Mouse (Mus musculus): Measurements from ENCODE around the gene Fam110a. TPM values are rescaled to one million over a fixed set of nuclear protein-coding genes. Genes with fewer than 3 reads are reported as not detected.
A peak's percentile ranks its signal among the peaks of the same experiment; 100 is the strongest.

The Fam110a gene
- total and polyA plus RNA-seq, 3 experiments = 4.3 to 6.6 (median 4.7) TPM

DNA sequence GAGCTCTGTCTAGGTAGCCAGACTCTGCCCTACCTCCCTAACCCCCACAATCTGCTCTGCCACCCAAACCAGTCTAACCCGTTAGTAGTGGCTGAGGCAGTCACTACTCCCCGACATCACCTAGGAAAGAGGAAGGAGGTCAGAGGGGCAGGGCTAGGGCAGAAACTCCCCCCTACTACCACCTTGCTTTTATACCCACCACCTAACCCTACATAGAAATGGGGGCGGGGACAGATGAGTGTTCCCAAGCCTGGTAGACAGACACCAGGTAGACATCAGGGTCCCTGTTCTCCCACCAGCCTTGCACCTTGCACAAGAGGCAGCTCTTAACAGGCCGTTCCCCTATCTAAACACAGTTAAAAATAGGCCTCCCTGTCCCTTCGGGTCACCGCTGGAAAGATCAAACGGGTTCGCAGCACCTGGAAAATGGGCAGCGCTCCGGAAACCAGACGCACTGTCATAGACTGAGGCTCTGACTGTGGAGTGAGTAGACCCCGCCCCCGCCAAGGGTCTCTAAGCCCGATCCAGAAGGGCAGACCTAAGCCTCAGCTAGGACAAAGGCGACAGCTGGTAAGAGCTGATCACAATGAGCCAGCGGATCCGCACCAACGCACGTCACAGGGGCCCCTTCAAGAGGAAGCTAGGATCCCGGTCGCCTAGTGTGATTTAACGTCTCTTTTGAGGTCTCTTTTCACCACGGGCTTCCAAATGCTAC is 7.0 kb downstream of the Fam110a start:
- DNase-seq = peak; percentile 50 to 57
- Histone ChIP-seq H3K4me3 (peak overlapping the region; percentile 49), H3K27me3 (ENCODE audit: control insufficient read depth, insufficient read depth, low read length) (no peaks in the 10 kb centered on the region), H3K27ac (peak overlapping the region; percentile 60), H3K36me3 (ENCODE audit: control insufficient read depth, insufficient read depth, low read length) (no peaks in the 10 kb centered on the region; the same call in 1 of the 2 replicates), H3K9ac (ENCODE audit: low read depth, low read length) (peak overlapping the region; percentile 66), H3K79me2 (replicated peaks; ENCODE audit: control insufficient read depth, insufficient read depth, low read length) (no peaks in the 10 kb centered on the region), H3K4me1 (ENCODE audit: control insufficient read depth, insufficient read depth, low read length) (peaks cover 26% of the 10 kb centered on the region)
- no peak for TF ChIP-seq CTCF (IDR thresholded peaks at IDR 0.05)
- no peak for TF ChIP-seq POLR2A (IDR thresholded peaks at IDR 0.05; ENCODE audit: insufficient read depth, low read depth, low read length)
- no peak for TF ChIP-seq EP300 (IDR thresholded peaks at IDR 0.05; ENCODE audit: insufficient read depth, low read depth, low read length)
- 30% methylated on average over 23 of the region's 23 CpGs for WGBS
- intact Hi-C loops (cut with DNase I) = no loop called here

DNA sequence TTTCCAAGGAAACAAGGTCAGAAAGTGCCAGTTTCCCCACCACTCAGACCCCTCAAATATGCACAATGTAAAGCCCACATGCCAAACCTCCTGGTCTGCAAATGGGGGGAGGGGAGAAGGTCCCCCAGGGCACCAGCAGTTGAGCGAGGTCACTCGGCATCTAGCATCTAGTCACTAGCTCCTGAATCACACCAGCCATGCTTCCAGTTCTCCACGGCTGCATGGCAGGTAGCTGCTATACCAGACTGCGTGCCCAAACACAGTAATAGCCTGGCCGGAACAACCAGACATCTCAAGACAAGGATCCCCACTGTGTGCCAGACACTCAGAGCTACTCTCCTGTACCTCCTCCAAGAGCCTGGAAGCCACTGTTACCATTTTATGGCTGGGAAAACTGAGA is 8.3 kb downstream of the Fam110a start:
- no peak for DNase-seq
- intact Hi-C loops (cut with DNase I) = no loop called here
- no peak for TF ChIP-seq EP300 (IDR thresholded peaks at IDR 0.05; ENCODE audit: insufficient read depth, low read depth, low read length)
- no peak for TF ChIP-seq CTCF (IDR thresholded peaks at IDR 0.05)
- no peak for TF ChIP-seq POLR2A (IDR thresholded peaks at IDR 0.05; ENCODE audit: insufficient read depth, low read depth, low read length)
- Histone ChIP-seq H3K79me2 (replicated peaks; ENCODE audit: control insufficient read depth, insufficient read depth, low read length) (no peaks in the 10 kb centered on the region), H3K36me3 (ENCODE audit: control insufficient read depth, insufficient read depth, low read length) (no peaks in the 10 kb centered on the region; the same call in 1 of the 2 replicates), H3K4me3 (no peak overlapping the region), H3K27ac (no peak overlapping the region), H3K27me3 (ENCODE audit: control insufficient read depth, insufficient read depth, low read length) (no peaks in the 10 kb centered on the region), H3K9ac (ENCODE audit: low read depth, low read length) (no peak overlapping the region), H3K4me1 (ENCODE audit: control insufficient read depth, insufficient read depth, low read length) (peaks cover 20% of the 10 kb centered on the region)
- WGBS = 90% methylated on average over 5 of the region's 5 CpGs

DNA sequence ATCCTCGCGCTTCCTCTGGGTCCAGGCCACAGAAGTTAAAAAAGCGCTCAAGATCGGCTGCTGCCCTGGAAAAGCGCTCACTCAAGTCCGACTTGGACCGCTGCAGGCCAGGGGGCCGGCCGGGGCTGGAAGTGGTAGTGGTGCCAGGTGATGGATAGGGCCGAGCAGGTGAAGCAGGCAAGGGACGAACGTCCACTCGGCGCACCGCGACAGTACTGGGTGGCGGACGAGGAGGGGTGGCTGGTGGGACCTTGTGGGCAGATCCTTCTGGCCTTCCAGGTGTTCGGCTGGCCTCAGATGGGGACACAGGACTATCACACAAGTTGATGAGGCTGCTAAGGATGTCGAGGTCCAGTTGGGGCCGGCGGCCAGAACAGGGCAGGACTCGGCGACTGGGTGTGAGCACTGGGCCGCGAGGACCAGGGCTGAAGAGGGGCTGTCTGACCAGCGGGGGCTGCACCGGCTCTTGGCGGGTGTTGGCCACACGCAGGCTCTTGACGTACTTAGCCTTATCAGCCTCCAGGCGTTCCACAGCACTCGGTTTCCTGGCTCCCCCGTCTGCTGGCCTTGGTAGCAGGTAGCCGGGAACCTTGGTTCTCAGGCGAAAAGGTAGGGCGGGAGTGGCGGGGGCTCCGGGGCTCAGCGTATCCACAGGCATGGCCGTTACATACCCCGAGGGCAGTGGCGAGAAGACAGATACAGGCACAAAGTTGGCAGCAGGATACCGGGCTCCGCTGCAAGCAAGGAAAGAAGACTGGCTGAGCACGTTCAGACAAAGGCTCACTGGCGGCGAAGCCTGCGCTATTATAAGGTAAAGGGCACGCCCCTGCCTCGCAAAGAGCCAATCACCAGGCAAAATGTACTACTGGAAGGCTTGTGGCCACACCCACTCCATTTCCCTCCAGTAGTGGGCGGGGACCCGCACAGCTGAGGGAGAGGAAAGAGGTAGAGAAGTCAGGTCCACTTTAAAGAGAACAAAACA is 9.5 kb downstream of the Fam110a start:
- H3K4me3 ChIP-seq = peak overlapping the region; percentile 44
- WGBS = 41% methylated on average over 53 of the region's 53 CpGs
- no peaks in the 10 kb centered on the region; the same call in 1 of the 2 replicates for H3K36me3 ChIP-seq (ENCODE audit: control insufficient read depth, insufficient read depth, low read length)
- peak; percentile 89 to 90 for DNase-seq
- no peaks in the 10 kb centered on the region for H3K79me2 ChIP-seq (replicated peaks; ENCODE audit: control insufficient read depth, insufficient read depth, low read length)
- H3K9ac ChIP-seq (ENCODE audit: low read depth, low read length) = peak overlapping the region; percentile 48
- intact Hi-C loops (cut with DNase I) = no loop called here
- H3K27ac ChIP-seq = peak overlapping the region; percentile 46
- peaks cover 20% of the 10 kb centered on the region for H3K4me1 ChIP-seq (ENCODE audit: control insufficient read depth, insufficient read depth, low read length)
- H3K27me3 ChIP-seq (ENCODE audit: control insufficient read depth, insufficient read depth, low read length) = no peaks in the 10 kb centered on the region
- TF ChIP-seq EP300 (IDR thresholded peaks at IDR 0.05; ENCODE audit: insufficient read depth, low read depth, low read length) (peak; percentile 54; the same call in 1 of the 2 replicates), POLR2A (IDR thresholded peaks at IDR 0.05; ENCODE audit: insufficient read depth, low read depth, low read length) (peak; percentile 97), CTCF (IDR thresholded peaks at IDR 0.05) (no peak)

DNA sequence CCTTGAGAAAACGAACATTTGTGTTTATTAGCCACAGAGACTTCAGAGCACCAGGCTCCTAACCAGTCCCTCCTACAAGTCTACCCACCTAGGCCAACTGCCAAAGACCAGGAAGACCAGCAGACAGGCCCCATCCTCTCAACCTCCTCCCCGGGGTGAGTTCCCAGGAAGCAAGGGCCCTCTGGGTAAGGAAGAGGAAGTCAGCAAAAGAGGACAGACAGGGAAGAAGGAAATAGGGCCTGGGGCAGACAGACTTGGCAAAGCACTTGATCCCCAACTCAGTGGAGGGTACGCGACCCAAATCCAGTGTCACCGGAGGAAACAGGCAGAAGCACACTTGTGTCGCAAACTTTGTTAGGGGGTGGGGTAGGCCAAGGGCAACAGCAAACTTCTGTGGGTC is 10.6 kb downstream of the Fam110a start:
- intact Hi-C loops (cut with DNase I) = no loop called here
- TF ChIP-seq CTCF (IDR thresholded peaks at IDR 0.05) (no peak), POLR2A (IDR thresholded peaks at IDR 0.05; ENCODE audit: insufficient read depth, low read depth, low read length) (no peak), EP300 (IDR thresholded peaks at IDR 0.05; ENCODE audit: insufficient read depth, low read depth, low read length) (no peak)
- no peak overlapping the region for H3K4me3 ChIP-seq
- H3K36me3 ChIP-seq (ENCODE audit: control insufficient read depth, insufficient read depth, low read length) = no peaks in the 10 kb centered on the region; the same call in 1 of the 2 replicates
- H3K27ac ChIP-seq = peak overlapping the region; percentile 33; the same call in 1 of the 2 replicates
- H3K9ac ChIP-seq (ENCODE audit: low read depth, low read length) = no peak overlapping the region
- H3K27me3 ChIP-seq (ENCODE audit: control insufficient read depth, insufficient read depth, low read length) = no peaks in the 10 kb centered on the region
- peak in 1 of 2 experiments; percentile 9 for DNase-seq
- 76% methylated on average over 6 of the region's 6 CpGs for WGBS
- H3K79me2 ChIP-seq (replicated peaks; ENCODE audit: control insufficient read depth, insufficient read depth, low read length) = no peaks in the 10 kb centered on the region
- peaks cover 20% of the 10 kb centered on the region for H3K4me1 ChIP-seq (ENCODE audit: control insufficient read depth, insufficient read depth, low read length)

DNA sequence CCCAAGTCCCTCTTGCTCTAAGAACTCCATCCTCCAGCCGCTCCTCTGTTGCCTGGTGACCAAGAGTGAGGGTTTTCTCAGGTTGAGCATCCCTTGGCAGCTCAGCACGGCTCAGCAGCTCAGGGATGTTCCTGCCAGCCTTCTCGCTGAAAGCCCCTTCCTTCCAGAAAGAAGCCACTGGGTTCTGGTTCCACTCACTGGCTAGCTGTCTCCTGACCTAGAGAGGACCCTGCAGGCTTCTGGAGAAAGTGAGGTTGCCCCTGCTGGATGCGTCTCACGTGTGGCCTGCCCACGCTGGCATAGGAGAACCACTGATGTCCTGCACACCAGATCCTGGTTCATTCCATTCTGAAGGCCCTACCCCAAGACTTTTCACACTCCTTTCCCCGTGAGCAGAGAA is 11.0 kb downstream of the Fam110a start:
- no peaks in the 10 kb centered on the region for H3K27me3 ChIP-seq (ENCODE audit: control insufficient read depth, insufficient read depth, low read length)
- peak overlapping the region; percentile 33; the same call in 1 of the 2 replicates for H3K27ac ChIP-seq
- peaks cover 20% of the 10 kb centered on the region for H3K4me1 ChIP-seq (ENCODE audit: control insufficient read depth, insufficient read depth, low read length)
- H3K79me2 ChIP-seq (replicated peaks; ENCODE audit: control insufficient read depth, insufficient read depth, low read length) = no peaks in the 10 kb centered on the region
- H3K9ac ChIP-seq (ENCODE audit: low read depth, low read length) = no peak overlapping the region
- H3K36me3 ChIP-seq (ENCODE audit: control insufficient read depth, insufficient read depth, low read length) = no peaks in the 10 kb centered on the region; the same call in 1 of the 2 replicates
- TF ChIP-seq EP300 (IDR thresholded peaks at IDR 0.05; ENCODE audit: insufficient read depth, low read depth, low read length) = no peak
- TF ChIP-seq CTCF (IDR thresholded peaks at IDR 0.05) = no peak
- TF ChIP-seq POLR2A (IDR thresholded peaks at IDR 0.05; ENCODE audit: insufficient read depth, low read depth, low read length) = no peak
- intact Hi-C loops (cut with DNase I) = no loop called here
- 89% methylated on average over 7 of the region's 7 CpGs for WGBS
- no peak overlapping the region for H3K4me3 ChIP-seq
- no peak for DNase-seq

All from heart, adult 2 months (tissue).